Mouse (Mus musculus) lung, embryonic 14.5 days (tissue): ENCODE data around the gene Lonp2. TPM values are rescaled to one million over a fixed set of nuclear protein-coding genes. Genes with fewer than 3 reads are reported as not detected.

Source experiments
- ATAC-seq: fragments of 200-750 bp; cut with Nextera tagmentation; 2 replicates; pipeline ENCODE4 v1.8.0; 2017; ENCODE audit warnings: mild to moderate bottlenecking, moderate TSS enrichment, moderate library complexity; ENCODE audit not compliant: insufficient read depth
- DNase-seq: peaks from one replicate; pipeline ENCODE4 v3.0.0-alpha.2; 2015
- H3K27ac ChIP-seq: fragments of 300-500 bp; sonication (generic); 2 replicates; pipeline ENCODE4 v1.5.1; 2014; ENCODE audit warnings: low read depth, mild to moderate bottlenecking, moderate library complexity
- H3K27me3 ChIP-seq: fragments of 300-500 bp; sonication (generic); 2 replicates; pipeline ENCODE4 v1.6.1; 2014; ENCODE audit warnings: low read length, control low read depth; ENCODE audit not compliant: insufficient read depth
- H3K36me3 ChIP-seq: fragments of 300-500 bp; sonication (generic); 2 replicates; pipeline ENCODE4 v1.6.1; 2014; ENCODE audit warnings: control low read depth; ENCODE audit not compliant: insufficient read depth
- H3K4me1 ChIP-seq: fragments of 300-500 bp; sonication (generic); 2 replicates; pipeline ENCODE4 v1.6.1; 2014; ENCODE audit warnings: antibody characterized with exemption, control low read depth; ENCODE audit not compliant: insufficient read depth
- H3K4me2 ChIP-seq: fragments of 300-500 bp; sonication (generic); 2 replicates; pipeline ENCODE4 v1.6.1; 2014; ENCODE audit warnings: mild to moderate bottlenecking
- H3K4me3 ChIP-seq: fragments of 300-500 bp; sonication (generic); 2 replicates; pipeline ENCODE4 v1.5.1; 2014; ENCODE audit warnings: low read depth, low read length
- H3K9ac ChIP-seq: fragments of 300-500 bp; sonication (generic); 2 replicates; pipeline ENCODE4 v1.6.1; 2014
- H3K9me3 ChIP-seq: fragments of 300-500 bp; sonication (generic); 2 replicates; pipeline ENCODE4 v1.6.1; 2016; ENCODE audit warnings: low read depth, low read length, control low read depth
- CTCF ChIP-seq: IDR thresholded peaks from 2 replicates; pipeline ENCODE4 v1.5.1; 2016; ENCODE audit warnings: antibody characterized with exemption, low read depth
- WGBS: fragments of 180-500 bp; shearing (Covaris S2); extraction: QIAGEN DNeasy Blood & Tissue Kit; methylation state at CpG from one replicate; pipeline ENCODE4 v1.1.7; 2014; 5-methylcytosine and 5-hydroxymethylcytosine counted together
- polyA plus RNA-seq: library from polyadenylated mRNA; unstranded; fragments of >200 nt; fragmentation: Nextera tagmentation; extraction: Ambion mirVana; gene quantifications from 2 replicates; pipeline ENCODE4 v1.2.1, GENCODE M21; 2014

The Lonp2 gene
- polyA plus RNA-seq, 1 experiment from 2014 or later: 48.0 TPM

DNA sequence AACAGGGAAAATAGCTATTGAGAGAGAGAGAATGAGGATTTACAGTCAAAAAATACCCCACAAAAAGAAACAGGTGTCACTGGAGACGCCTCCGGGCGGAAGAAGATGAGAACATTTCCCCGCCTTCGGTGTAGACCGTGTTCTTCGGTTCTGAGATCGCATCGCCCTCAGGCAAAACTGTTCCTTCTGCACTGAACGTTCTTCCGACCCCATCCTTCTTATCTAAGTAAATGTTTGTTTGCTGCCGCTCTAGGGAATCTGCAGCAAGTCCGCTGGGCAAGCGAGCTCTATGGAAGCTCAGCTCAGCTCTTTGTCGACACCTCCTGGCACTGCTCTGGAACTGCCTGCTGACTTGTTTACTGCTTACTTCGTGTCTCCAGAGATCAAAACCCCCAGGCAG lies 38.3 kb upstream of the Lonp2 start:
- no peaks in the 10 kb centered on the region for H3K36me3 ChIP-seq
- ATAC-seq (peak; percentile 80), DNase-seq (peak; percentile 91)
- 1% methylated on average over 16 of the region's 16 CpGs for WGBS
- H3K4me3 ChIP-seq: peak overlapping the region; percentile 30
- no peaks in the 10 kb centered on the region for H3K9me3 ChIP-seq
- TF ChIP-seq CTCF: peak; percentile 87
- no peak overlapping the region for H3K9ac ChIP-seq
- no peaks in the 10 kb centered on the region for H3K27me3 ChIP-seq
- H3K4me2 ChIP-seq: peak overlapping the region; percentile 67
- H3K4me1 ChIP-seq: no peaks in the 10 kb centered on the region
- no peak overlapping the region for H3K27ac ChIP-seq

DNA sequence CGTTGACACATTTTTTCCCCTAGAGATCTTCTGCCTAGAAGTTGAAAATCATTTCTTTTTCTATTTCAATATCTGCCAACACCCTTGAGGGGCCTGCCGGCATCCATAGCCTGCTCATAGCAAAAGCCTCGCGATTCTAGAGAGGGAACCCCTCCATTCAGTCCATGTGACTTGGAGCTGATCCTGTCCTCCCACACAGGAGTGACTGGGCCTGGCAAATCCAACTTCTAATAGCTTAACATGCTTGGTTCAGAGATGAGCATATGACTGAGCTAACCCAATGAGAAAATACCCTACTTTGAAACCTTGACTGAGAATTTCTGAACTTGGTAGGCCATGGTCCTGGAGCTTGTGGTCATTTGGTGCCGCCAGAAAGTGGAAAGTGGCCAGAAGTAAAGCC lies 37.8 kb upstream of the Lonp2 start:
- Histone ChIP-seq H3K9me3 (no peaks in the 10 kb centered on the region), H3K27ac (no peak overlapping the region), H3K27me3 (no peaks in the 10 kb centered on the region), H3K4me3 (no peak overlapping the region), H3K4me2 (no peak overlapping the region), H3K4me1 (no peaks in the 10 kb centered on the region), H3K9ac (no peak overlapping the region), H3K36me3 (no peaks in the 10 kb centered on the region)
- no peak for DNase-seq
- 47% methylated on average over 5 of the region's 5 CpGs for WGBS
- no peak for ATAC-seq
- TF ChIP-seq CTCF: no peak

DNA sequence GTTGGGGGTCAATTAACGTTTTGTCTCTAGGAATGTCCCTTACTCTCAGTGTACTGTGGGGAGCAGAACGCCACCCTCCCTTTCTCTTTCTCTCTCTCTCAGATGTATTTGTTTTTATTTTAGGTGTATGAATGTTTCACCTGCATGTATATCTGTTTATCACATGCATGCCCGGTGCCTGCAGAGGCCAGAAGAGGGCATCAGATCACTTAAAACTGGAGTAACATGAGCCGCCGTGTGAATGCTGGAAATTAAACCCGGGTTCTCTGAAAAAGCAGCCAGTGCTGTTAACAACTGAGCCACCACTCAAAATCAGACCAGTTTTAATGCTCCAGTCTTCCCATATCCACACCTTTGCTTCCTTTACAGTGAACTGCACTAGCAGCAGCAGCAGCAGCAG lies 37.2 kb upstream of the Lonp2 start:
- Histone ChIP-seq H3K9ac (no peak overlapping the region), H3K4me3 (no peak overlapping the region), H3K27me3 (no peaks in the 10 kb centered on the region), H3K36me3 (no peaks in the 10 kb centered on the region), H3K9me3 (no peaks in the 10 kb centered on the region), H3K4me1 (no peaks in the 10 kb centered on the region), H3K27ac (no peak overlapping the region), H3K4me2 (no peak overlapping the region)
- DNase-seq (peak; percentile 31), ATAC-seq (no peak)
- WGBS: 39% methylated on average over 6 of the region's 6 CpGs
- TF ChIP-seq CTCF: peak; percentile 26; the same call in 1 of the 2 replicates

DNA sequence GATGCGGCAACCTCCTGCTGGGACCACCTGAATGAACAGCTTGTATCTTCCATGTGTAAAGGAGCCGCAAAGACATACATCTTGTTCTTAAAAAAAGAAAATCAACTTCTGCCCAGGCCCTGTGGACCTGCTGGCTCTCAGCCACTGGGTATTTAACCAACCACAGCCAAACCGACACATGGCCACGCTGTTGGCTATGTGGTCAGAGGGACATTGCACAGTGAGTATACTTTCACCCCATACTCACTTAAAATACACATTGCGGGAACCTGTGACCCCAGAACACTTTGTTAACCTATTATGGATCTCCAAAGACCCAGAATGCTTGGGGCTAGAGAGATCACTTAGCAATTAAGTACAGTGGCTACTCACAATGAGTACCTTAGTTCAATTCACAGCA lies 35.5 kb upstream of the Lonp2 start:
- no peaks in the 10 kb centered on the region for H3K27me3 ChIP-seq
- no peaks in the 10 kb centered on the region for H3K9me3 ChIP-seq
- no peak overlapping the region for H3K27ac ChIP-seq
- no peak for ATAC-seq
- no peak overlapping the region for H3K9ac ChIP-seq
- H3K4me3 ChIP-seq: no peak overlapping the region
- H3K36me3 ChIP-seq: no peaks in the 10 kb centered on the region
- TF ChIP-seq CTCF: no peak
- H3K4me1 ChIP-seq: no peaks in the 10 kb centered on the region
- H3K4me2 ChIP-seq: no peak overlapping the region
- 87% methylated on average over 5 of the region's 5 CpGs for WGBS
- DNase-seq: no peak

DNA sequence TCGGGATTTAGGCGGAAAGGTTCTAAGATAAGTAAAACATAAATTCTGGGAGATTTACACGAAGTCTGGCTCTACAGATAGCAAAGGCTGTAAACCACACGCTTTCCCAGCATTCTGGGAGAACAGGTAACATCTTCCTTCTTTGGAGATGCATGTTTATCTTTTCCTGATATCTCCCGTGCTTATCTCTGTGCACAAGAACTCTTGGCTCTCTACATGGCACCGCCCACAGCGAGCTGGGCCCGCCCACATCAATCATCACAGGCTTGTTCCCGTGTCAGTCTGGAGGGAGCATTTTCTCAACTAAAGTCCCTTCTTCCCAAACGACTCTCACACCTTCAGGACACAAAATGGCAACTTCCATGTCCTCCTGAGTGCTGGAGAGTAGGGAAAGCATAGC lies 30.7 kb upstream of the Lonp2 start:
- H3K9ac ChIP-seq: no peak overlapping the region
- ATAC-seq (no peak), DNase-seq (no peak)
- no peaks in the 10 kb centered on the region for H3K27me3 ChIP-seq
- no peaks in the 10 kb centered on the region for H3K36me3 ChIP-seq
- H3K4me3 ChIP-seq: no peak overlapping the region
- H3K4me1 ChIP-seq: no peaks in the 10 kb centered on the region
- H3K9me3 ChIP-seq: no peaks in the 10 kb centered on the region
- no peak overlapping the region for H3K4me2 ChIP-seq
- WGBS: 44% methylated on average over 10 of the region's 10 CpGs
- TF ChIP-seq CTCF: no peak
- H3K27ac ChIP-seq: no peak overlapping the region

DNA sequence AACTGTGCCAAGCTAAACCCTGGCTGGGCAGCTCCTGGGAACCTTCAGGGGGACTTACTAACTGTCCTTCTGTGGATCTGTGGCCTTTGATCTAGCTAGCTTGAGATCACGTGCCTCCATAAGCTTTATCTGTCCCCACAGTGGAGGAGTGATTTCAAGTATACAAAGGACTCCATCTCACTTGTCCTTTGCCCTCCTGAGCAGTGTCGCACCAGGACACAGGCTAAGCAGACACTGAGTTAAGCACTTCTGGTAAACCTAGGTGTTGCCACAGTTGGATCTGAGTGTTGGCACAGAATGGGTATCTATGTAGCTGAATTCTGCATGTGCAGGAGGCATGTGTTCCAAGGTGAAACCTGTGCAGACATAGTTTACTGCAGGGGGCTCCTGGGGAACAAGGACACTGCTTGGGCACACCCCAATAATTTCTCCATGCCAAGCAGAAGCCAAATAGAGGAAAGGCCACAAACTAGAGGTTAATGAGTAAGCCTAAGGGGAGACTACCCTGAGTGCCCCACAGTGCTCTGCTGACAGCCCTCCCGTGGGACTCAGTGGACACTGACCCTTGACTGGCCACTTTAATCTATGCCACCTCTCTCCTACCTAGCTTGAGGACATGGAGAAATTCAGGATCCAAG lies 29.6 kb upstream of the Lonp2 start:
- Histone ChIP-seq H3K9me3 (no peaks in the 10 kb centered on the region), H3K27ac (no peak overlapping the region), H3K9ac (no peak overlapping the region), H3K36me3 (no peaks in the 10 kb centered on the region), H3K4me3 (no peak overlapping the region), H3K4me1 (no peaks in the 10 kb centered on the region), H3K4me2 (no peak overlapping the region), H3K27me3 (no peaks in the 10 kb centered on the region)
- ATAC-seq (no peak), DNase-seq (no peak)
- TF ChIP-seq CTCF: no peak
- WGBS: 54% methylated on average over 3 of the region's 3 CpGs

DNA sequence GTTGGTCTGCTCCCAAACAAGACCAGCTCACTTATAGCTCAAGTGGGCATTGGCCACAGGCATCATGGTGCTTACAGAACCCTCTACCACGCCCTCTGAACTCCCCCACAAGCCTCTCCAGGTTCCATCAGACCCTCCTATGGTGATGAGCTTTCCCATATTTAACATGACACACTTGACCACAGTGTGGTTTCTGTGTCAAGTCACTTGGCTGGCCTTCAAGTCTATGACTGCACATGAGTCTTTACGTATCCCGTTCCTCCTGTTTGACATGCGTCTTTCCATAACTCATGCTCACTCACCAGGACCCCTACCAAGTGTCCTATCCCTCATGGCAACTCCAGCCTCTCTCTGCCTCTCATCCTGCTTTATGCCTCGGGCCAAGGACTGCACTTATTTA lies 28.2 kb upstream of the Lonp2 start:
- Histone ChIP-seq H3K4me2 (no peak overlapping the region), H3K27me3 (no peaks in the 10 kb centered on the region), H3K36me3 (no peaks in the 10 kb centered on the region), H3K4me1 (no peaks in the 10 kb centered on the region), H3K4me3 (no peak overlapping the region), H3K27ac (no peak overlapping the region), H3K9ac (no peak overlapping the region), H3K9me3 (no peaks in the 10 kb centered on the region)
- no peak for ATAC-seq
- 67% methylated on average over 5 of the region's 5 CpGs for WGBS
- DNase-seq: no peak
- TF ChIP-seq CTCF: no peak

DNA sequence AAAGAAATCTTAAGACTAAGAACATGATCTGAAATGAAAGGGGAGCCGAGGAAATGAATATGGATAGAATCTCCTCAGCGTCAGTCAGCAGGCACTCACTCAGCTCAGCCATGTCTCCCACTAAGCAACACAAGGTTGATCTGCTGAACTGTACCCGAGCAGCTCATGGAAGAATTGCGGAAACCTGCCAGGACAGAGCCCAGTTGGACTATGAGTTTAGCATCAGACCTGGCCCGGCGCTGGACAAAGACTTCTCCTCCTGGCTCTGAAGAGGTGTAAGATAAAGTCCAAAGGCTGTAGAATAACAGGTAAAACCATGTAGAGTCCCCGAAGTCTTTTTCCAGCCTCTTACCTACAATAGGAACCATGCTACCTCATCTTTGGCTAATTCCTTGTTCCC lies 26.2 kb upstream of the Lonp2 start:
- H3K9ac ChIP-seq: no peak overlapping the region
- H3K4me2 ChIP-seq: no peak overlapping the region
- H3K4me1 ChIP-seq: no peaks in the 10 kb centered on the region
- no peaks in the 10 kb centered on the region for H3K9me3 ChIP-seq
- H3K4me3 ChIP-seq: no peak overlapping the region
- no peak overlapping the region for H3K27ac ChIP-seq
- ATAC-seq (no peak), DNase-seq (no peak)
- H3K27me3 ChIP-seq: no peaks in the 10 kb centered on the region
- H3K36me3 ChIP-seq: no peaks in the 10 kb centered on the region
- 85% methylated on average over 7 of the region's 7 CpGs for WGBS
- TF ChIP-seq CTCF: no peak
